Mouse (Mus musculus) myocyte (in vitro differentiated cells): Measurements from ENCODE around the gene 4930402K13Rik.

Experiments used
- POLR2A ChIP-seq: IDR thresholded peaks from one replicate; pipeline ENCODE4 v1.6.1; 2011; ENCODE audit warnings: low read depth, mild to moderate bottlenecking, control low read depth, moderate library complexity; ENCODE audit not compliant: insufficient read length
- POLR2AphosphoS2 ChIP-seq: IDR thresholded peaks from one replicate; pipeline ENCODE4 v1.6.1; 2011; ENCODE audit warnings: low read depth, control low read depth; ENCODE audit not compliant: insufficient read length

DNA sequence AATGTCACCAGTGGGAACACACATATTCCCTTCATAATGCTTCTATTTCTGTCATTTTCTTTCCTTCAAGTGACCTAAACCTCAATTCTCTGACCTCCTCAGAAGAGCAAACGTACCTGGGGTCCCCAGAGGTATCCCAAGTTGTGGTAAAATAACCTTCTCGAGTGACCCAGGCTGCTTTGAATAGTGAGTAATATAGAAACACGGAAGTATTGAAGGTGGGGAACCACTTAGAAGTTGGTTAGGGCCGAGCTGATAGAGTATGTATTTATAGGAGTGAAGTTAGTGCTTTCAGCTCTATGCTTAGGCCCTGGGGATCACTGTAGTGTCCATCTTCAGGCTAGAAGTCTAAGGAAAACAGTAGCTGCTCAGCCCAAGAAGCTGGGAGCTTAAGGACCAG is 20.6 kb downstream of the 4930402K13Rik start:
- TF ChIP-seq POLR2AphosphoS2 = no peak
- TF ChIP-seq POLR2A = no peak
